Mouse (Mus musculus) testis, adult 2 months (tissue): ENCODE measurements around the gene Klk1b16. TPM values are rescaled to one million over a fixed set of nuclear protein-coding genes. Genes with fewer than 3 reads are reported as not detected.
"Not testable (repeated sequence)": the region's sequence is repeated elsewhere in the genome, so short reads cannot be mapped to it uniquely, and the experiment has no call there.

Source experiments
- H3K27ac ChIP-seq: fragments of 200-500 bp; 2 replicates; pipeline ENCODE4 v1.5.1; 2012; ENCODE audit warnings: low read depth, low read length; ENCODE audit not compliant: control insufficient read depth, insufficient read depth
- H3K27me3 ChIP-seq: fragments of 200-500 bp; 2 replicates; pipeline ENCODE4 v1.6.1; 2012; ENCODE audit warnings: mild to moderate bottlenecking, low read length, moderate library complexity; ENCODE audit not compliant: control insufficient read depth, insufficient read depth
- H3K36me3 ChIP-seq: fragments of 200-500 bp; 2 replicates; pipeline ENCODE4 v1.6.1; 2012; ENCODE audit warnings: mild to moderate bottlenecking, low read length; ENCODE audit not compliant: control insufficient read depth, insufficient read depth
- H3K4me1 ChIP-seq: fragments of 200-500 bp; 2 replicates; pipeline ENCODE4 v1.6.1; 2012; ENCODE audit warnings: low read length; ENCODE audit not compliant: control insufficient read depth, insufficient read depth
- H3K4me3 ChIP-seq: fragments of 200-500 bp; 2 replicates; pipeline ENCODE4 v1.5.1; 2012; ENCODE audit warnings: low read depth, mild to moderate bottlenecking, low read length, moderate library complexity, mixed read lengths; ENCODE audit not compliant: control insufficient read depth
- CTCF ChIP-seq: fragments of 200-500 bp; IDR thresholded peaks from 2 replicates; pipeline ENCODE4 v1.5.1; 2012; ENCODE audit warnings: low read depth, mild to moderate bottlenecking, inconsistent platforms, low read length, moderate library complexity; ENCODE audit not compliant: control insufficient read depth, insufficient read depth, insufficient replicate concordance
- POLR2A ChIP-seq: fragments of 200-500 bp; IDR thresholded peaks from 2 replicates; pipeline ENCODE4 v1.6.1; 2012; ENCODE audit warnings: low read depth, mild to moderate bottlenecking, inconsistent platforms, low read length, moderate library complexity; ENCODE audit not compliant: control insufficient read depth
- polyA plus RNA-seq: library from polyadenylated mRNA; depleted of rRNA; stranded (reverse); fragments of >200 nt; gene quantifications from 2 replicates; pipeline ENCODE4 v1.2.3, GENCODE M21; 2012; rRNA removed

Gene Klk1b16
- polyA plus RNA-seq = 0.89 and 1.9 TPM in 2 replicates

DNA sequence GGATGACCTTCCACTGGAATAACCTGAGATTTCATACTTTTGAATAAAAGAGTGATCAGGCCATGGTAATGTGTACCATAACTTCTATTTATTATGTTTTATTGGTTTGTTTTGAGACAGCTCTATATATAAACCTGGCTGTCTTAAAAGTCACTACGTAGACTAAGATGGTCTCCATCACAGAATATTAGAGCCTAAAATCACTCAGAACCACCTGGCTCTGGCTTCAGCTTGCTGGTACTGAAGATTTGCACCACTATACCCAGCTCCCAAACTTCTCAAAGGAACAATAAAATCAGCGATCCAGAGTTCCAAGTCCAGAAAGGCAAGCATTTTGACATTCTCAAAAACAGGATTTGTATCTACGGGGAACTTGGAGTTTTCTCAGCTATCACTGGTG is at the start of gene Klk1b16:
TSS of gene Klk1b16 (plus strand) at position 301 of the 400 bp plus-strand sequence.
- Histone ChIP-seq H3K27ac (no peak within 1 kb of the TSS), H3K27me3 (no peaks in the 10 kb centered on the region)

DNA sequence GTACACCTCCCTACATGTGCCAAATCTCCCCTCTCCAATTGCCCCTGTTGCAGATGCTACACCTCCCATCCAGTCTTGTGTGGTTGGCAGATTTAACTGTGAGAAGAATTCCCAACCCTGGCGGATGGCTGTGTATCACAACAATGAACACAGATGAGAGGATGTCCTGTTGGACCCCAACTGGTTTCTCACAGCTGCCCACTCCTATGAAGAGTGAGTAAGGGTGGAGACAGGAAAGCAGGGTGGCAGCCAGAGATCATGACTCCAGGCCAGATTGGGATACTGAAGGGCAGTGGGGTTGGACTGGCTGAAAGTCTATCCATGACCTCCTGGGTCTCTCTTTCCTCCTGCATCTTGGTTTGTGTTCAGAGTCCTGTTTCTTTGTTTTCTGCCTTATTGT is 40.5 kb upstream of the Klk1b16 start:
- H3K4me3 ChIP-seq = no peak overlapping the region
- H3K4me1 ChIP-seq = no peaks in the 10 kb centered on the region
- H3K27ac ChIP-seq = no peak overlapping the region
- H3K36me3 ChIP-seq = no peaks in the 10 kb centered on the region
- TF ChIP-seq POLR2A = no peak
- H3K27me3 ChIP-seq = no peaks in the 10 kb centered on the region

More for the DNA sequence above, at the start of gene Klk1b16:
- Histone ChIP-seq H3K4me1 (no peaks in the 10 kb centered on the region), H3K36me3 (no peaks in the 10 kb centered on the region), H3K4me3 (no peak within 1 kb of the TSS)
- TF ChIP-seq POLR2A (no peak), CTCF (no peak)

DNA sequence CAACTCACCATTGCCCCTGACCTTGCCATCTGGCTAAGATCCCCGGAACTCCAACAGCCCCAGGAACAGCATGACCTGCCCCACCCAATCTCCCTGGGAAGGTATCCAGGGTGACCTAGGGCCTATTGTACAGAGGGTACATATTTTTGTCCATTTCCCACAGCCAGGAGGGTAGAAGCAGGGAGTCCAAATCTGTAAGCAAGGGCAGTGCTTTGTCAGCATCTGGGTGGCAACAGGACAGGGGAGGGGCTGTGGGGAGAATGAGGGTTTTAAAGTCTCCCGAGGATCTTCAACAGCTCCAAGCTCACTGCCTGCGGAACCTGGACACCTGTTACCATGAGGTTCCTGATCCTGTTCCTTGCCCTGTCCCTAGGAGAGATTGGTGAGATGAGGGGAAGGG is 34.5 kb upstream of the Klk1b16 start, which contains the start of gene Klk1b21:
TSS of gene Klk1b21 (plus strand) at position 301 of the 400 bp plus-strand sequence.
- H3K27ac ChIP-seq, H3K4me3 ChIP-seq, H3K36me3 ChIP-seq, H3K27me3 ChIP-seq, H3K4me1 ChIP-seq: not testable (repeated sequence)

DNA sequence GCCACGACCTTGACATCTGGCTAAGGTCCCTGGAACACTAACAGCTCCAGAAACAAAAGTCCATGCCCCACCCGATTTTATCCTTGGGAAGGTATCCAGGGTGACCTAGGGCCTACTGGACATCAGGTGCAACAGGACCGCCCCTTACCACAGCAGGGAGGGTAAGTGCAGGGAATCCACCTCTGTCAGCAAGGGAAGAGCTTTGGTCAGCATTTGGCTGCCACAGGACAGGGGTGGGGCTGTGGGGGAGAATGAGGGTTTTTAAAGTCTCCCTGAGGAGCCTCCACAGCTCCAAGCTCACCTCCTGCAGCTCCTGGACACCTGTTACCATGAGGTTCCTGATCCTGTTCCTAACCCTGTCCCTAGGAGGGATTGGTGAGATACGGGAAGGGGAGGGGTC is 24.2 kb upstream of the Klk1b16 start, which contains the start of gene Klk1b22:
TSS of gene Klk1b22 (plus strand) at position 301 of the 400 bp plus-strand sequence.
- Histone ChIP-seq H3K4me1 (no peaks in the 10 kb centered on the region), H3K36me3 (no peaks in the 10 kb centered on the region), H3K27me3 (no peaks in the 10 kb centered on the region), H3K27ac (no peak within 1 kb of the TSS), H3K4me3 (no peak within 1 kb of the TSS)
- no peak for TF ChIP-seq CTCF
- no peak for TF ChIP-seq POLR2A

DNA sequence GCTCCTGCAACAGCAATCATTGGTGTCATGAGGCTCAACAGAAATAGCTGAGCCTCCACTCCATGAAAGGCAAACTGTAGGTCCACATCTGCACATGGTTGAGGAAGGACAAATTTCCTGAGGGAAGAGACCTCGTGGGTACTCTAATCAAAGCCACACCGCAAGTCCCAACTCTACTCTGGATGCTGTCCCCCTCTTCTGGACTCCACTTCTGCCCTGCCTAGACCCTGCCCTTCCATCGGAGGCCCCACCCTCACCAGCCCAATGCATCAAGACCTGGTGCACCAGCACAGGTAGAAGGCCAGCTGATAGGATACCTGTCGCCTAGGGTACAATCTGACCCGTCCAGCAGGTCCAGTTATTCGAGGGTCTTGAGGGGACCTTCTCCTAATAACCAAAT is 13.1 kb upstream of the Klk1b16 start:
- H3K27me3 ChIP-seq = no peaks in the 10 kb centered on the region
- TF ChIP-seq CTCF = no peak
- no peaks in the 10 kb centered on the region for H3K4me1 ChIP-seq
- no peak overlapping the region for H3K4me3 ChIP-seq
- no peak overlapping the region for H3K27ac ChIP-seq
- no peaks in the 10 kb centered on the region for H3K36me3 ChIP-seq

DNA sequence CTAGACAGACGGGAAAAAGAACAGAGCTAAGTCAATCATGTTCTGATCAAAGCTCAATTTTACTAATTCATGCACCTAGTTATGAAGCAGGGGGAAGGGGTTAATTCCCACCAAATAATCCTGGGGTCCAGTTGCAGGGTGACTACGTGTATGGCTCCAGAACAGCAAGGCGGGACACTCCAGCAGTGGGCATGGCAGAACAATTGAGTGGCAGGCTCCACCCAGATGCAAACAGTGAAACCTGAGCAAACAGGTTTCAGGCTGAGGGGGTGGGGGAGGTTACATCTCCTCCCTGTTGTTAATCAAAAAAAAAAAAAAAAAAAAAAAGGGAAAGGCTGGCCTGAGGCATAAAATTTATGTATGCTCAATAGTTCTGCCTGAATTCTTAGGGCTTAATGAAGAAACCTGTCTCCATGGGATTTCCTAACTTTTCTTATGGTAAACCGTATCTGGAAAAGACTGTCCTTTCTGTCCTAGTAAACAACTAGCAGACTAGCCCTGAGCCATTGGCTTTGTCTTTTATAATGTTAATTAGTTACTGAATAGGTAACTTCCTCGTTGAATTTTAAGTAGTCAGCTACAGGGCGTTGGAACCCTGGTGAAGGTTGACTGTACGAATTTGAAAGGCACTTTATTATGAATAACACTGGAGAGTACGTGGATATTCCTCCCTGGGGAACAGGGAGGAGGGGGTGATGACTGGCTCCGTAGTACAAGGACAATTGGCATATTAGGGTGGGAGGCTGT is 42.9 kb downstream of the Klk1b16 start:
- Histone ChIP-seq H3K4me3 (no peak overlapping the region), H3K27ac (no peak overlapping the region), H3K36me3 (no peaks in the 10 kb centered on the region), H3K4me1 (no peaks in the 10 kb centered on the region), H3K27me3 (no peaks in the 10 kb centered on the region)
- no peak for TF ChIP-seq CTCF
- no peak for TF ChIP-seq POLR2A

DNA sequence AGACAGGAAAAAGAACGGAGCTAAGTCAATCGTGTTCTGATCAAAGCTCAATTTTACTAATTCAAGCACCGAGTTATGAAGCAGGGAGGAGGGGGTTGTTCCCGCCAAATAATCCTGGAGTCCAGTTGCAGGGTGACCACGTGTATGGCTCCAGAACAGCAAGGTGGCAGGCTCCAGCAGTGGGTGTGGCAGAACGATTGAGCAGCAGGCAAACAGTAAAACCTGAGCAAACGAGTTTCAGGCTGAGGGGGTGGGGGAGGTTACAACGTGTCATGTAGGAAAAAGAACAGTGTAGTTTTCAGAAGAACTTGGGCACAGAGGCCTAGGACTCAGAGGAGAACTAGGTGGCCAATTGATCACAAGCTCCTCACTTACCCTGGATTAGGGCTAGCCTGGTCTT is 49.9 kb downstream of the Klk1b16 start:
- H3K4me1 ChIP-seq, H3K36me3 ChIP-seq, H3K4me3 ChIP-seq, H3K27me3 ChIP-seq, H3K27ac ChIP-seq: not testable (repeated sequence)

DNA sequence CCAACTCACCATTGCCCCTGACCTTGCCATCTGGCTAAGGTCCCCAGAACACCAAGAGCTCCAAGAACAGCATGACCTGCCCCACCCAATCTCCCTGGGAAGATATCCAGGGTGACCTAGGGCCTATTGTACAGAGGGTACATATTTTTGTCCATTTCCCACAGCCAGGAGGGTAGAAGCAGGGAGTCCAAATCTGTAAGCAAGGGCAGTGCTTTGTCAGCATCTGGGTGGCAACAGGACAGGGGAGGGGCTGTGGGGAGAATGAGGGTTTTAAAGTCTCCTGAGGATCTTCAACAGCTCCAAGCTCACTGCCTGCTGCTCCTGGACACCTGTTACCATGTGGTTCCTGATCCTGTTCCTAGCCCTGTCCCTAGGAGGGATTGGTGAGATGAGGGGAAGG is 51.4 kb downstream of the Klk1b16 start, which contains the start of gene Klk1b24:
TSS of gene Klk1b24 (plus strand) at position 301 of the 400 bp plus-strand sequence.
- not testable (repeated sequence) for H3K4me1 ChIP-seq, H3K36me3 ChIP-seq, H3K27me3 ChIP-seq, H3K27ac ChIP-seq, H3K4me3 ChIP-seq

Other genes starting within 250 kb of the Klk1b16 start
- gene Klk15, start 203.0 kb upstream of the Klk1b16 start, polyA plus RNA-seq = 0.91 and 1.4 TPM in 2 replicates
- gene Klk1b8, start 186.1 kb upstream of the Klk1b16 start, polyA plus RNA-seq = 93.8 and 107 TPM in 2 replicates
- gene Klk1b1, start 170.0 kb upstream of the Klk1b16 start, polyA plus RNA-seq = 1.1 and 2.1 TPM in 2 replicates
- gene Klk1b9, start 160.7 kb upstream of the Klk1b16 start, polyA plus RNA-seq = 13.8 and 14.9 TPM in 2 replicates
- gene Klk1b11, start 140.9 kb upstream of the Klk1b16 start, polyA plus RNA-seq = not detected in 2 replicates
- 13.7 and 14.6 TPM in 2 replicates for gene Klk1b26, start 124.6 kb upstream of the Klk1b16 start, polyA plus RNA-seq
- 41.9 and 52.7 TPM in 2 replicates for gene Klk1b27, start 84.5 kb upstream of the Klk1b16 start, polyA plus RNA-seq
- gene Klk1b21, start 34.4 kb upstream of the Klk1b16 start, polyA plus RNA-seq = 72.1 and 73.2 TPM in 2 replicates
- 7.0 and 9.2 TPM in 2 replicates for gene Klk1b22, start 24.1 kb upstream of the Klk1b16 start, polyA plus RNA-seq
- 74.1 and 87.1 TPM in 2 replicates for gene Klk1b24, start 51.5 kb downstream of the Klk1b16 start, polyA plus RNA-seq
- 5.2 and 7.8 TPM in 2 replicates for gene Klk1b3, start 61.4 kb downstream of the Klk1b16 start, polyA plus RNA-seq
- 1.7 and 2.3 TPM in 2 replicates for gene Klk1b4, start 70.7 kb downstream of the Klk1b16 start, polyA plus RNA-seq
- gene Klk1b5, start 79.2 kb downstream of the Klk1b16 start, polyA plus RNA-seq = 3.4 and 4.0 TPM in 2 replicates
- 12.6 and 17.1 TPM in 2 replicates for gene Klk1, start 88.6 kb downstream of the Klk1b16 start, polyA plus RNA-seq
- 89.1 and 101 TPM in 2 replicates for gene Gm36864, start 99.4 kb downstream of the Klk1b16 start, polyA plus RNA-seq
- 1,462 and 1,528 TPM in 2 replicates for gene 1700028J19Rik, start 109.9 kb downstream of the Klk1b16 start, polyA plus RNA-seq
- gene 2410002F23Rik, start 110.0 kb downstream of the Klk1b16 start, polyA plus RNA-seq = 53.2 and 55.4 TPM in 2 replicates
- gene Acp4, start 120.6 kb downstream of the Klk1b16 start, polyA plus RNA-seq = 29.1 and 29.8 TPM in 2 replicates
- gene Gm15517, start 124.7 kb downstream of the Klk1b16 start, polyA plus RNA-seq = 3,148 and 3,520 TPM in 2 replicates
- 1.7 and 3.1 TPM in 2 replicates for gene Clec11a, start 170.1 kb downstream of the Klk1b16 start, polyA plus RNA-seq
- gene Shank1, start 173.5 kb downstream of the Klk1b16 start, polyA plus RNA-seq = 4.0 and 5.5 TPM in 2 replicates
- gene Syt3, start 247.3 kb downstream of the Klk1b16 start, polyA plus RNA-seq = 2.0 TPM in 2 replicates
- 112 and 131 TPM in 2 replicates for gene 1700008O03Rik, start 249.1 kb downstream of the Klk1b16 start, polyA plus RNA-seq